Mouse (Mus musculus): ENCODE measurements around the gene Marf1. TPM values are rescaled to one million over a fixed set of nuclear protein-coding genes. Genes with fewer than 3 reads are reported as not detected.
A peak's percentile ranks its signal among the peaks of the same experiment; 100 is the strongest.

Gene Marf1
- 9.5 and 9.7 TPM in 2 replicates for polyA plus RNA-seq (2015; fragmentation: Nextera tagmentation; extraction: Ambion mirVana)

DNA sequence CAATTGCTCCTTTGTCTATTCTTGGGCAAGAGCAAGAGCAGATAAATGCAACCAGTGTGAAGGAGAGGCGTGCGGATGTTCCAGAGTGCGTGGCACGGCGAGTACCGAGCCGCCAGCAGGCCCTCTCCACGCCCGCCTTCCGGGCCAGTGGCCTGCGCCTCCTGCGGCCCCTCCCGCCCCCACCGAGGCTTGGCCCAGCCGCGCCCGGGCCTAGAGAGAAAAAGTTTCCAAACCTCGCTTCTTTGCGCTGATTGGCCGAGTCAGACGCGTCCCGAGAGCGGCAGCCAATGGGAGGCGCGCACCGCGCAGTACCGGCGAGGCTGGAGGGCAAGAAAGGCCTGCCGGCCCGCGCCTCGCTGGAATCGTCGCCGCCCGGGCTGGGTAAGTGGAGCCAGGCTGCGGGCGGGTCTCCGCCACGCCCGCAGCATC is at the start of gene Marf1, which contains the start of gene Nde1:
Gene Marf1, minus strand, starts transcription at position 364 of the 429 bp plus-strand sequence.
Gene Nde1, plus strand, starts transcription at position 288 of the 429 bp plus-strand sequence.
- peak; percentile 86 for ATAC-seq (replicated peaks; ENCODE audit: insufficient number of reproducible peaks, insufficient read depth, low FRiP score, low read depth)
- H3K36me3 ChIP-seq, result no peaks in the 10 kb centered on the region
- H3K27ac ChIP-seq, result peak within 1 kb of the TSS; percentile 89
- no peaks in the 10 kb centered on the region for H3K27me3 ChIP-seq
- H3K4me1 ChIP-seq (replicated peaks), result peaks cover 32% of the 10 kb centered on the region
- under 1% methylated on average over 43 of the region's 43 CpGs for WGBS
- peak within 1 kb of the TSS; percentile 75 for H3K4me2 ChIP-seq
- peak within 1 kb of the TSS; percentile 86 for H3K9ac ChIP-seq
- peak within 1 kb of the TSS; percentile 85 for H3K4me3 ChIP-seq
- H3K9me3 ChIP-seq (replicated peaks), result no peaks in the 10 kb centered on the region

DNA sequence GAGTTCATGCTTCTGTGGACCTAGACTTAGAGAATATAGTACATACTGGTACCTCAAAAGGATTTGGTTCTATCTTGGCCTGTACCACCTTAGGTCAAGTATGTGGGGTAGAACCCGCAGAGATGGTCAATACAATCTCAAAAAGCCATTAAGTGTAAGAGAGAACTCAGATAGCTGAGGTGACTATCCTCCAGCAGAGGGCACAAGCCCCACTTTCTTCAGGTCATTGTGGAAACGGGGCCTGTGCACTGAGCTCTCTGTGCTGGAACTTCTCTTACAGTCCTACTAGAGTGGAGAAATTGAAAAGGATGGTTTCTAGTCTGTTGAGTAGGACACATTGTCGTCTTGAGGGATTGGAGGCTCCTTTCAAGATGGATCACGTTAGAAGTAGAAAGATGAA is 35.6 kb upstream of the Marf1 start:
- no peak for ATAC-seq (replicated peaks; ENCODE audit: insufficient number of reproducible peaks, insufficient read depth, low FRiP score, low read depth)
- no peaks in the 10 kb centered on the region for H3K27me3 ChIP-seq
- no peak overlapping the region for H3K27ac ChIP-seq
- no peak overlapping the region for H3K4me3 ChIP-seq
- H3K4me2 ChIP-seq, result no peak overlapping the region
- H3K9me3 ChIP-seq (replicated peaks), result no peaks in the 10 kb centered on the region
- H3K9ac ChIP-seq, result no peak overlapping the region
- H3K36me3 ChIP-seq, result no peaks in the 10 kb centered on the region
- 70% methylated on average over 4 of the region's 4 CpGs for WGBS
- no peaks in the 10 kb centered on the region for H3K4me1 ChIP-seq (replicated peaks)

DNA sequence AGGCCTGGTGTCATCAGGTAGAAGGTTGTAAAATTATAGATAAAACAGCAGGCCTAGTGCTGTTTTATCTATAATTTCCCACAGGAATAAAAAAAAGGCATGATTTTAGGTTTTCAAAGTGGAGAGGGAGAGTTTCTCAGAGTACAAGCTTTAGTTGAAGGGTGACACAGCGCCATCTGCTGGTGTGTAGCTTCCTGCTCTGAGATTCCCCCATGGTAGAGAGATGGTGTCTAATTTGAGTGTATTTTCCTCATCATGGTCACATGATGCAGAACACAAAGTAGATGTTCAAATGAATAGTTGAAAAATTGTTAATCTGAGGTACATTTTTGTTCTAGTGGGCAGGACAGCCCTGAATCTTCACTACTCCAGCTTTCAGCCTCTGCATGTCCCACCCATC is 32.3 kb upstream of the Marf1 start:
- no peak for ATAC-seq (replicated peaks; ENCODE audit: insufficient number of reproducible peaks, insufficient read depth, low FRiP score, low read depth)
- Histone ChIP-seq H3K27me3 (no peaks in the 10 kb centered on the region), H3K9ac (no peak overlapping the region), H3K4me3 (no peak overlapping the region), H3K27ac (no peak overlapping the region), H3K4me2 (no peak overlapping the region), H3K9me3 (replicated peaks) (no peaks in the 10 kb centered on the region), H3K4me1 (replicated peaks) (no peaks in the 10 kb centered on the region), H3K36me3 (peaks cover 28% of the 10 kb centered on the region)
- 24% methylated on average over 1 of the region's 1 CpGs for WGBS

DNA sequence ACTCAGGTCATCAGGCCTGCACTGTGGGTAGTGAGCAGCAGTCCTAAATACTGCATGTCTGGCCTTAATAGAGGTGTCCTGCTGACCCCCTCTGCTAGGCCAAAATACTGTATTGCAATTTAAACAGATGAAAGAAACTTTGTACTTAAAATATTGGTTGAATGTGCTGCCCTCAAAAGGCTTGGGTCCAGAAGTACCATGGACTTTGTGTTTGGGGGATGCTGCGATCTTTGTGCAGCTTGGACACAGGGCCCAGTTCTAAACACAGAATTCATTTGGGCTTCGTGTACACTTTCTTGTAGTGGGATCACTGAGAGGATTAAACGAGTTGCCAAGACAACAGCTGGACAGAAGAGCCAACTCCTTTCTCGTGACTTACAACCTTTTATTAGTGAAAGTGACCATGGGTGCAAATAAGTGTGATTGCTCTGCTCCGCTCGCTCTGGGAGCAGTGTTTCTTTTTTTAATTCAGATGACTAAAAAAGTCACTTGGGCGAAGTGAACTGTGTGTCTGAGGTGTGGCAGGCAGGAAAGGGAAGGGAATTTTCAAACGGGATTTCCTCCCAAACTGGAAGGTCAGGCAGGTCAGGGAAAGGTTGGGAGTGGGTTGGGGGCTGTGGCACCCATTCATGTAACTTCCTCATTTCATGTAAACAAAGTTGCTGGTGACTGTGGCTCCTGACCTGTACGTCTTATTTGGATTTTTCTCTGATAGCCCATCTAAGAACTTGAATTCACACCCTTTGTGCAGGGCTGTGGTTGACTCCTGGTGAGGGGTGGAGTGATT is 31.2 kb upstream of the Marf1 start:
- Histone ChIP-seq H3K9ac (no peak overlapping the region), H3K4me1 (replicated peaks) (no peaks in the 10 kb centered on the region), H3K9me3 (replicated peaks) (no peaks in the 10 kb centered on the region), H3K36me3 (peaks cover 39% of the 10 kb centered on the region), H3K27me3 (no peaks in the 10 kb centered on the region), H3K4me2 (no peak overlapping the region), H3K4me3 (no peak overlapping the region), H3K27ac (no peak overlapping the region)
- 72% methylated on average over 9 of the region's 9 CpGs for WGBS
- no peak for ATAC-seq (replicated peaks; ENCODE audit: insufficient number of reproducible peaks, insufficient read depth, low FRiP score, low read depth)

DNA sequence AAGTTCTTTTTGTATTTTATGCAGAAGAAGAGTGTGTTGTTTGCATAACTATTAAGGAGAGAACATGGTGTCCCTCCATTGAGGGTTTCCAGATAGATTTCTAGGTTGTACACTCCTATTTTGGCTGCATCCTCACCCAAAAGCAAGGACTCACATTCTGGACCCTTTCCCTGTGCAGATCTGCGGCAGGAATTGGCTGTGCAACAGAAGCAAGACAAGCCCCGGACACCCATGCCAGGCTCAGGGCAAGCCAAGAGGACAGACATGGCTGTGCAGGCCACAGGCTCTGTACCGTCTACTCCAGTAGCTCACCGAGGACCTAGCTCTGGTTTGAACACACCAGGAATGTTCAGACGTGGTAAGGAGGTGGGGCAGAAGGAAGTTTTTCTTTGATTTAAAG is 22.4 kb upstream of the Marf1 start:
- H3K4me2 ChIP-seq, result no peak overlapping the region
- no peaks in the 10 kb centered on the region for H3K9me3 ChIP-seq (replicated peaks)
- ATAC-seq (replicated peaks; ENCODE audit: insufficient number of reproducible peaks, insufficient read depth, low FRiP score, low read depth), result no peak
- H3K36me3 ChIP-seq, result peaks cover 91% of the 10 kb centered on the region
- H3K27ac ChIP-seq, result no peak overlapping the region
- H3K9ac ChIP-seq, result no peak overlapping the region
- no peaks in the 10 kb centered on the region for H3K27me3 ChIP-seq
- H3K4me1 ChIP-seq (replicated peaks), result no peaks in the 10 kb centered on the region
- 94% methylated on average over 5 of the region's 5 CpGs for WGBS
- no peak overlapping the region for H3K4me3 ChIP-seq

GRCm38 (mm10) chr16:14183856-14184255 is 20.7 kb upstream of the Marf1 start:
- 86% methylated on average over 1 of the region's 1 CpGs for WGBS
- peaks cover 84% of the 10 kb centered on the region for H3K36me3 ChIP-seq
- H3K4me2 ChIP-seq, result no peak overlapping the region
- no peaks in the 10 kb centered on the region for H3K27me3 ChIP-seq
- no peak overlapping the region for H3K4me3 ChIP-seq
- H3K27ac ChIP-seq, result no peak overlapping the region
- no peaks in the 10 kb centered on the region for H3K4me1 ChIP-seq (replicated peaks)
- H3K9me3 ChIP-seq (replicated peaks), result no peaks in the 10 kb centered on the region
- H3K9ac ChIP-seq, result no peak overlapping the region
- no peak for ATAC-seq (replicated peaks; ENCODE audit: insufficient number of reproducible peaks, insufficient read depth, low FRiP score, low read depth)

DNA sequence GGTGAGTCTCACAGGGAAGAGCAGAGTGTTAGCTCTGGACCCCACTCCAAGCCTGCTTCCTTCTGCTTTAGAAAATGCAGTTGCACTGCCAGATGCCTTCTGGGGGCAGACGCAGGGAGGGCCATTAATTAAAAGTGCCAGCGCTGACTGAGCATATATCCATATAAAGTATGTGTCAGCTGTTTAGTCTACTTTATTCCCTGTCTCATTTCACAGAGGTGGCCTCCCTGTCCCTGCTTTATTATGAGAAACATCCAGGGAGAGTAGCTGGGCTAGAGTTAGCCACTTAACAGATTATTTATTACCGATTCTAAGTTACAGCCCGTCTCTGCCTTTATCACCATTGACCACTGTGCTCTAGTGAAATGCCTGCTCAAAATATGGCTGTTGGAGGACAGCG is 19.2 kb upstream of the Marf1 start:
- no peak overlapping the region for H3K9ac ChIP-seq
- H3K4me1 ChIP-seq (replicated peaks), result no peaks in the 10 kb centered on the region
- no peaks in the 10 kb centered on the region for H3K9me3 ChIP-seq (replicated peaks)
- no peak overlapping the region for H3K4me2 ChIP-seq
- no peak overlapping the region for H3K27ac ChIP-seq
- peaks cover 84% of the 10 kb centered on the region for H3K36me3 ChIP-seq
- no peak overlapping the region for H3K4me3 ChIP-seq
- WGBS, result 88% methylated on average over 5 of the region's 5 CpGs
- ATAC-seq (replicated peaks; ENCODE audit: insufficient number of reproducible peaks, insufficient read depth, low FRiP score, low read depth), result no peak
- H3K27me3 ChIP-seq, result no peaks in the 10 kb centered on the region

DNA sequence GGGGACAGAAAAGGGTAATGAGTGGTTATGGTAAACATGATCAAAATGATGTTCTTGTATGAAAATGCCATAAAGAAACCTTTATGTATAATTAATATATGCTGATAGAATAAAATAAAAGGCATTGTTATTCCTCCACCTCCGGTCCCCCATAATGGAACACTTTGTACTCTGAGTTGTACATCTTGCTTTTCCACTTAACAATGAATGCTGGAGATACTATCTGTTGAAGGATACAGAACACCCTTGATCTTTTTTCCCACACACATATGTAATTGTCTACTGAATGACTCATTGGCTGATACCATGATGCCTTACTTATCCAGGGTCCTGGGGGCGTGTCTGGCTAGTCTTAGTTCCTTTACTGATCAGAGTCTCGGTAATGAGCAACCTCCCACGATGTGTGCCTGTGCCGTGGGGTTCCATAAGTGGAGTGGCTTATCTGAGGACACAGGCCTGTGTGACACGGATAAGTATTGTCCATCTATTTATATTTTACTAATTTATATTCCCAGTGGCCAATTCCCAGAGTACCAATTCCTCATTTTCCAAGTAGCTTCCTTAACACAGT is 17.1 kb upstream of the Marf1 start:
- Histone ChIP-seq H3K27ac (no peak overlapping the region), H3K4me2 (no peak overlapping the region), H3K36me3 (peaks cover 83% of the 10 kb centered on the region), H3K27me3 (no peaks in the 10 kb centered on the region), H3K4me1 (replicated peaks) (no peaks in the 10 kb centered on the region), H3K4me3 (no peak overlapping the region), H3K9me3 (replicated peaks) (no peaks in the 10 kb centered on the region), H3K9ac (no peak overlapping the region)
- 44% methylated on average over 6 of the region's 6 CpGs for WGBS
- ATAC-seq (replicated peaks; ENCODE audit: insufficient number of reproducible peaks, insufficient read depth, low FRiP score, low read depth), result no peak

DNA sequence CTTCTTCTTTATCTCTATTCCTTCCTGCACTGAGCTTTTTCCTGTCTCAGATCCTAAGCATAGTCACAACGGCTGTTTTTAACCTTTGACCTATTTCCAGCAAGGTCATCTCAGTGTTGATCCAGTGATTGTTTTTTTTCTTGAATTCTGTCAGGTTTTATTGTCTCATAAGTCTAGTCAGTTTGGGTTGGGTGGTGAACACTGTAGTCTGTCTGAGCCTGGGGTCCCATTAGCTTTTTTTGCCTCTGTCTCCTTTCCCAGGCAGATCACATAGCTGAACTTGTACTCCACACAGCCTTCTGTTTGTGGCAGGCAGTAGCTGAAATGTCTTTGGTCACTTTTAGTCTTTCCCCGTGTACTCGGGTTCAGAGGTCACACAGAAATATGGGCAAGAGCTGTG is 14.9 kb upstream of the Marf1 start:
- no peak for ATAC-seq (replicated peaks; ENCODE audit: insufficient number of reproducible peaks, insufficient read depth, low FRiP score, low read depth)
- Histone ChIP-seq H3K36me3 (peaks cover 83% of the 10 kb centered on the region), H3K4me3 (no peak overlapping the region), H3K9ac (no peak overlapping the region), H3K4me1 (replicated peaks) (no peaks in the 10 kb centered on the region), H3K4me2 (no peak overlapping the region), H3K27me3 (no peaks in the 10 kb centered on the region), H3K27ac (0 out of 2 replicates have a peak overlapping the region, but pooled peaks have one; percentile 23), H3K9me3 (replicated peaks) (no peaks in the 10 kb centered on the region)
- 42% methylated on average over 3 of the region's 3 CpGs for WGBS

DNA sequence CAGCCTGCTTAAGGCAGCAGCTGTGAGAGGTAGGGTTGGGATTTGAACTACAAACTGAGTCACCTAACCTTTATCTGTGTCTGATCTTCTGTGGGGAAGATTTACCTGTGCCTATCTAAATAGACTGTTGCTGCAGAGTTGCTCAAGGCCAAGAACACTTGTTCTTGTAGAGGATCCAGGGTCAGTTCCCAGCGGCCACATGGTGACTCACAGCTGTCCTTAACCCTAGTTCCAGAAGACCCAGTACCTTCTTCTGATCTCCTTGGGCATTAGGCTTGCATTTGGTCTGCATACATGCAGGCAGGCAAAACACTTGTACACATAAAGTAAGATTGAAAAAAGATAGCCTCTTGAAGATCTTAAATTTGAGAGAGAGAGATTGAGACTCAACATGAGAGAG is 6.6 kb upstream of the Marf1 start:
- Histone ChIP-seq H3K4me3 (no peak overlapping the region), H3K27ac (no peak overlapping the region), H3K9ac (no peak overlapping the region), H3K36me3 (peaks cover 57% of the 10 kb centered on the region), H3K4me2 (no peak overlapping the region), H3K27me3 (no peaks in the 10 kb centered on the region), H3K9me3 (replicated peaks) (no peaks in the 10 kb centered on the region), H3K4me1 (replicated peaks) (peaks cover 8% of the 10 kb centered on the region)
- no peak for ATAC-seq (replicated peaks; ENCODE audit: insufficient number of reproducible peaks, insufficient read depth, low FRiP score, low read depth)
- 84% methylated on average over 1 of the region's 1 CpGs for WGBS

GRCm38 (mm10) chr16:14166490-14166889 is 3.3 kb upstream of the Marf1 start:
- H3K27ac ChIP-seq, result no peak overlapping the region
- H3K27me3 ChIP-seq, result no peaks in the 10 kb centered on the region
- no peak overlapping the region for H3K4me2 ChIP-seq
- peaks cover 29% of the 10 kb centered on the region for H3K36me3 ChIP-seq
- ATAC-seq (replicated peaks; ENCODE audit: insufficient number of reproducible peaks, insufficient read depth, low FRiP score, low read depth), result no peak
- peaks cover 24% of the 10 kb centered on the region for H3K4me1 ChIP-seq (replicated peaks)
- no peak overlapping the region for H3K9ac ChIP-seq
- 78% methylated on average over 4 of the region's 4 CpGs for WGBS
- H3K9me3 ChIP-seq (replicated peaks), result no peaks in the 10 kb centered on the region
- no peak overlapping the region for H3K4me3 ChIP-seq

DNA sequence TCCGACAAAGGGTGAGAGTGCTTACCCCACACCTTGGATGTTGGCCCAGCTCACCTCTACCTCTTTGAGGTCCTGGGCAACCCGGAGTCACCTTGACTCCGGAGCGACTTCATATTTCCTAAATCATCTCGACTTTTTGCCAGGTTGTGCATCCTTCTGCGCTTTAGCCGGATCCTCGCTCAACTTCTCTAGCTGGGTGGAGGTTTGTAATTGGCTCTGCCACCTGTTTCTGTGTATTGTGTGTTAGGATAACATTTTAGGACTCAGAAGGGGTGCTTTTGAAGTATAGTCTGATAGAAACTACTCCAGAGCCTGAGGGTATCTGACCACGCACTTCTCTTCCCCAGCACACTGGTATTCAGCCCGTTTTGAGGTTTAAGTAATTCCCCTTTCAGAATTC is 580 bp upstream of the Marf1 start:
- Histone ChIP-seq H3K27ac (peak overlapping the region; percentile 89), H3K4me1 (replicated peaks) (peaks cover 26% of the 10 kb centered on the region), H3K9me3 (replicated peaks) (no peaks in the 10 kb centered on the region), H3K27me3 (no peaks in the 10 kb centered on the region), H3K36me3 (peaks cover 4% of the 10 kb centered on the region; the same call in 1 of the 2 replicates), H3K9ac (peak overlapping the region; percentile 86), H3K4me3 (peak overlapping the region; percentile 85), H3K4me2 (peak overlapping the region; percentile 75)
- ATAC-seq (replicated peaks; ENCODE audit: insufficient number of reproducible peaks, insufficient read depth, low FRiP score, low read depth), result no peak
- WGBS, result under 1% methylated on average over 10 of the region's 10 CpGs

Measured in heart, embryonic 15.5 days (tissue).